Mouse (Mus musculus): Measurements from ENCODE around the gene Tppp. TPM values are rescaled to one million over a fixed set of nuclear protein-coding genes. Genes with fewer than 3 reads are reported as not detected.
"Not testable (repeated sequence)": the region's sequence is repeated elsewhere in the genome, so short reads cannot be mapped to it uniquely, and the experiment has no call there.

The Tppp gene
- polyA plus RNA-seq, 1 experiment from 2014 or later, result 5.1 TPM

DNA sequence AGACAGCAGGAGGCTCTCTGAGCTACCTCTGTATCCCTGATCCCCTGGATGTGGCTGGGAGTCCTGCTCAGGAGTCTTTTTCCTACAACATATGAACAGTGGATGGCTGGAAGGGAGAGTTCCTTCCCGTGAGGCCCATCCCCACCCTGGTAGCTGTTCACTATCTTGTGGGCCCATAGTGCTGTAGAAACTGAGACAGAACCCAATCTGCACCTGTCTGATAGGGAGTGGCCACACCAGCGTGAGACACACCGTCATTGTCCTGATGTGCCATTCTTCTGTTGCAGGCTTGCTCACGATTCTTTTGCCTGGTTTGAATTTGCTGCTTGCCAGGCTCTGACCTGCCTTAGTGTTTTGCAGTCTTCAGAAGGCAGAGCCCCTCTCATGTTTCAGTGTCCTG lies 8.2 kb downstream of the Tppp start:
- no peak overlapping the region for H3K4me2 ChIP-seq (replicated peaks; ENCODE audit: low read depth, low read length)
- H3K9me3 ChIP-seq (ENCODE audit: low read length), result no peaks in the 10 kb centered on the region
- H3K36me3 ChIP-seq (ENCODE audit: insufficient read depth, low read length), result no peaks in the 10 kb centered on the region
- WGBS, result 83% methylated on average over 4 of the region's 4 CpGs
- no peaks in the 10 kb centered on the region for H3K4me1 ChIP-seq (ENCODE audit: insufficient read depth, low read depth, low read length)
- ATAC-seq (no peak), DNase-seq (ENCODE audit: low spot score) (no peak)
- no peak overlapping the region for H3K4me3 ChIP-seq (ENCODE audit: low read depth, low read length)
- H3K27ac ChIP-seq (ENCODE audit: low read length), result no peak overlapping the region
- H3K27me3 ChIP-seq (replicated peaks; ENCODE audit: insufficient read depth, low read length), result no peaks in the 10 kb centered on the region
- TF ChIP-seq EP300 (IDR thresholded peaks at IDR 0.05), result no peak
- no peak for TF ChIP-seq CTCF (IDR thresholded peaks at IDR 0.05)
- H3K9ac ChIP-seq (replicated peaks; ENCODE audit: low read depth), result no peak overlapping the region

DNA sequence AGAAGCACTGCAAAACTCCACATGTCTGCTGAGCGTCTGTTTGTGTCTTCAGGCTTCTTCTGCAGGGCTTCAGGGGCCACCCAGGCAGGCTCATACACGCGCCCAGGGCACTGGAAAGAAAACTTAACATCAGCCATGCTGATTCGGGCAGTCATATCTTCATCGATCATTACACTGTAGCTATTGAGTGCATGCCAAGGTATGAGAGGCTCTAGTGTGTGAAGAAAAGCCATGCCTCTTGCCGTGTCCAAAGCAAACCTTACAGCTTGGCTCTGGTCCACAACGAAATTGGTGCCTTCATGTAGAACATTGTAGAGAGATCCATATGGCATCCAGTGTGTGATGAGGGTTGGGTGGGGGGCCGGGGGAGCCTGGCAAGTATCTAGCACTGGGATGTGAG lies 9.8 kb downstream of the Tppp start:
- H3K27ac ChIP-seq (ENCODE audit: low read length); ATAC-seq; H3K27me3 ChIP-seq (replicated peaks; ENCODE audit: insufficient read depth, low read length); H3K9me3 ChIP-seq (ENCODE audit: low read length); H3K9ac ChIP-seq (replicated peaks; ENCODE audit: low read depth); H3K4me2 ChIP-seq (replicated peaks; ENCODE audit: low read depth, low read length); H3K4me3 ChIP-seq (ENCODE audit: low read depth, low read length); DNase-seq (ENCODE audit: low spot score); H3K4me1 ChIP-seq (ENCODE audit: insufficient read depth, low read depth, low read length); H3K36me3 ChIP-seq (ENCODE audit: insufficient read depth, low read length): not testable (repeated sequence)
- 69% methylated on average over 8 of the region's 8 CpGs for WGBS

DNA sequence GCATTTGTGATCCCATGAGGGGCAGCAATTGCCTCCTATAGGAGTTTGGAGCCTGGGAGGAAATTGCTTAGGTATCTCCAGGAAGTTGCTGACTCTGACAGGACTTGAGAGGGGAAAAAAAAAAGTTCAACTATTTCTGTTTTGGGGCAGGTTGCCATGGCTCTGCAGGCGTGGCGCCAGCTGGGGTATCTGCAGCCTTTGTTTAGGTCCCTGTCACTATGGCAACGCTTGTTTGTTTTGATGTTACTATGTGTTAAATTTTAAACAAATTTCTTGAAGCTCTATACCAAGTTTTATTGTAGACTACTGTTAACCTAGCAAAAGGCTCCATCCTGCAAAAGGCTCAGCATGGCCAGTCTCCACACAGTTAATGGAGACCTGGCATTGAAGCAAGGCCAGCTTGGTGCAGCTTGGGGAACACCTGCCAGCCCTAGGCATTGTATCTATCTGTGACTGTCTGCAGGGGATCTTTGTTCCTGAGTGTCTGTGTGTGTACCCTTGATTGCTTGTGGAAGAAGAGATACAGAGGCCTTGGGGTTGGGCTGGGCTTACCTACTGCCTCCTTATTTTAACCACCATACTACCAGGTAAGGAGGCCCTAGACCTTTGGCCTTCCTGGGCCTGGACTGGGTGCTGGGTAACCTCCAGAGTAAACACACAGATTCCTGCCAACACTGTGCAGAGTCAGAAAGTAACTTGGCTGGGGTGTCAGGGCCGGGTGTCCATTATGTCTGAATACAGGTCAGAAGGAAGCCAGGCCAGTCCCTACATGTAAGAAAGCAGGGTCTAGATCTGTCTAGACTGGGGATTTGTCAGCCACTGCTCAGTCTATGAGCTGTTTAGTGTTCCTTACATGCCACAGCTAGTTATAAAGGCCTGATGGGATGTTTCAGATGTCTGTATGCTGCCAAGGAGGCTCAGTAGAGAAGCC lies 16.2 kb downstream of the Tppp start:
- Histone ChIP-seq H3K27ac (ENCODE audit: low read length) (no peak overlapping the region), H3K4me2 (replicated peaks; ENCODE audit: low read depth, low read length) (no peak overlapping the region), H3K36me3 (ENCODE audit: insufficient read depth, low read length) (no peaks in the 10 kb centered on the region), H3K27me3 (replicated peaks; ENCODE audit: insufficient read depth, low read length) (no peaks in the 10 kb centered on the region), H3K4me3 (ENCODE audit: low read depth, low read length) (no peak overlapping the region), H3K9me3 (ENCODE audit: low read length) (no peaks in the 10 kb centered on the region), H3K4me1 (ENCODE audit: insufficient read depth, low read depth, low read length) (no peaks in the 10 kb centered on the region), H3K9ac (replicated peaks; ENCODE audit: low read depth) (no peak overlapping the region)
- DNase-seq (ENCODE audit: low spot score) (peak; percentile 64), ATAC-seq (peak; percentile 55)
- TF ChIP-seq EP300 (IDR thresholded peaks at IDR 0.05) (peak; percentile 45; the same call in 1 of the 2 replicates), CTCF (IDR thresholded peaks at IDR 0.05) (no peak)
- whole genome bisulfite sequencing, result 36% methylated on average over 4 of the region's 4 CpGs

DNA sequence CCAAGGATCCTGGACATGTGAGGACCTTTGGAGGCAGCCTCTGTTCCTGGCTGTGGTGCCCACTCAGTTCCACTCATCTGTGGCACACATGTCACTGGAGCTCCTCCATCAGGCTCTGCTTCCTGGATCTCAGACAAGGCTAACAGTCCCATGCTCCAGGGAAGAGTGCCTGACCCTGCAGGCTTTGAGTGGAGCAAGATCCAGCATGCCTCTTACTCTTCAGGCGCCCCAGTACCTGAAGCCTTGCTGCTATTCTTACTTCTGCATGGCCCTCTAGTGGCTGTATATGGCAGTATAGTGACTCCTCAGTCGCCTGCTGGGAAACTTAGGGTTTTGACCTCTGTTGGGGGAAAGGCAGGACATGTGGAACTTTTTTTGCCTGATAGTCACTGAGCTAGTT lies 17.0 kb downstream of the Tppp start:
- H3K4me1 ChIP-seq (ENCODE audit: insufficient read depth, low read depth, low read length), result no peaks in the 10 kb centered on the region
- H3K4me3 ChIP-seq (ENCODE audit: low read depth, low read length), result no peak overlapping the region
- H3K27me3 ChIP-seq (replicated peaks; ENCODE audit: insufficient read depth, low read length), result no peaks in the 10 kb centered on the region
- WGBS, result 14% methylated on average over 2 of the region's 2 CpGs
- DNase-seq (ENCODE audit: low spot score) (peak; percentile 71), ATAC-seq (peak; percentile 73)
- H3K27ac ChIP-seq (ENCODE audit: low read length), result no peak overlapping the region
- no peak overlapping the region for H3K9ac ChIP-seq (replicated peaks; ENCODE audit: low read depth)
- H3K36me3 ChIP-seq (ENCODE audit: insufficient read depth, low read length), result no peaks in the 10 kb centered on the region
- H3K4me2 ChIP-seq (replicated peaks; ENCODE audit: low read depth, low read length), result no peak overlapping the region
- no peaks in the 10 kb centered on the region for H3K9me3 ChIP-seq (ENCODE audit: low read length)
- peak; percentile 84 for TF ChIP-seq CTCF (IDR thresholded peaks at IDR 0.05)
- TF ChIP-seq EP300 (IDR thresholded peaks at IDR 0.05), result no peak

DNA sequence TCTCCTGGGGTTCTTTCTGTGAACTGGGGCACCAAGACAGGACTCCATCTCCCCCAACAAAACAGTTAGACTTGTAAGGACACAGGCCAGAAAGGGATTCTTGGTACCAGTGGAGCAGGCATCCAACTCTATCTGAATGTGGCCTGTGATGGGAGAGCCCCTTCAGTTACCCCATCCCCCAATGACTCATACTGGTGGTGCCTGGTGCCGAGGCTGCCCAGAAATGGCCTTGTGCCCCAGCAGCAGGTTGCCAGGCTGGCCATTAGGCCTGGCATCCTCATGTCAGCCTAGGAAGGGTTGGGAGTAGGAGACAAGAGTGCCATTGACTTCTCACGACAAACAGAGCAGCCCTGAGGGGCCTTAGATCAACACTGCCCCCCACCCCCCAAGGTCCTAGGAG lies 18.9 kb downstream of the Tppp start:
- Histone ChIP-seq H3K4me2 (replicated peaks; ENCODE audit: low read depth, low read length) (no peak overlapping the region), H3K36me3 (ENCODE audit: insufficient read depth, low read length) (no peaks in the 10 kb centered on the region), H3K27me3 (replicated peaks; ENCODE audit: insufficient read depth, low read length) (no peaks in the 10 kb centered on the region), H3K4me1 (ENCODE audit: insufficient read depth, low read depth, low read length) (no peaks in the 10 kb centered on the region), H3K27ac (ENCODE audit: low read length) (no peak overlapping the region), H3K9me3 (ENCODE audit: low read length) (no peaks in the 10 kb centered on the region), H3K9ac (replicated peaks; ENCODE audit: low read depth) (no peak overlapping the region), H3K4me3 (ENCODE audit: low read depth, low read length) (no peak overlapping the region)
- DNase-seq (ENCODE audit: low spot score) (no peak), ATAC-seq (no peak)
- whole genome bisulfite sequencing, result 42% methylated on average over 2 of the region's 2 CpGs
- TF ChIP-seq EP300 (IDR thresholded peaks at IDR 0.05), result no peak
- no peak for TF ChIP-seq CTCF (IDR thresholded peaks at IDR 0.05)

DNA sequence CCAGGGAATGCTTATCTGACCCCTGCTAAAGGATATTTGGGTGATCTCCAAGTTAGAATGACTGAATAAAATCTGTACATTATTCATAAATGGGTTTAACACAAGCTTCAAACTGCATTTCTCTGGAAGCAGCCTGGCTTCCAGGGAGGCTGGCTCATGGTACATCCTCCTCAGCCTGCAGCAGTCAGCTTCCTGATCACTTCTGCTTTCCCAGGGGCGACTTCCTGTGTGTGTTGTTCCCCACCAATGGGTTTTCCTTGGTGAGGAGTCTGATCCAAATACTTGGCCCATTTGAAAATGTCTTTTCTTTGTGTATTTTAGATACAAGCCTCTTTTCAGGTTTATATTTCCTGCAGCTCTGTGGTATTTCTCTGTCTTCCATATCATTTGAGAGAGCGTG lies 19.8 kb downstream of the Tppp start:
- H3K9me3 ChIP-seq (ENCODE audit: low read length), result no peaks in the 10 kb centered on the region

More for the DNA sequence above, 19.8 kb downstream of the Tppp start:
- no peak overlapping the region for H3K4me3 ChIP-seq (ENCODE audit: low read depth, low read length)
- H3K27me3 ChIP-seq (replicated peaks; ENCODE audit: insufficient read depth, low read length), result no peaks in the 10 kb centered on the region
- no peaks in the 10 kb centered on the region for H3K36me3 ChIP-seq (ENCODE audit: insufficient read depth, low read length)
- DNase-seq (ENCODE audit: low spot score) (no peak), ATAC-seq (no peak)
- H3K4me2 ChIP-seq (replicated peaks; ENCODE audit: low read depth, low read length), result no peak overlapping the region
- H3K9ac ChIP-seq (replicated peaks; ENCODE audit: low read depth), result no peak overlapping the region
- H3K27ac ChIP-seq (ENCODE audit: low read length), result no peak overlapping the region
- H3K4me1 ChIP-seq (ENCODE audit: insufficient read depth, low read depth, low read length), result no peaks in the 10 kb centered on the region
- 75% methylated on average over 2 of the region's 2 CpGs for WGBS
- TF ChIP-seq EP300 (IDR thresholded peaks at IDR 0.05) (no peak), CTCF (IDR thresholded peaks at IDR 0.05) (no peak)
